Mouse (Mus musculus): ENCODE measurements at regions not wholly inside any gene's neighbourhood (a gene's known extent, or its start where the extent isn't known, plus 50 kb on each side); places are given as distances from the start of the nearest gene placed in this dataset.

- WGBS = 95% methylated on average over 4 of the region's 4 CpGs
- no peak for DNase-seq (ENCODE audit: extremely low spot score, low spot score)
- no peaks in the 10 kb centered on the region for H3K4me1 ChIP-seq
These were observed 133.7 kb downstream of the Slc30a10 start for GRCm38 (mm10) chr1:185588348-185588719.

DNA sequence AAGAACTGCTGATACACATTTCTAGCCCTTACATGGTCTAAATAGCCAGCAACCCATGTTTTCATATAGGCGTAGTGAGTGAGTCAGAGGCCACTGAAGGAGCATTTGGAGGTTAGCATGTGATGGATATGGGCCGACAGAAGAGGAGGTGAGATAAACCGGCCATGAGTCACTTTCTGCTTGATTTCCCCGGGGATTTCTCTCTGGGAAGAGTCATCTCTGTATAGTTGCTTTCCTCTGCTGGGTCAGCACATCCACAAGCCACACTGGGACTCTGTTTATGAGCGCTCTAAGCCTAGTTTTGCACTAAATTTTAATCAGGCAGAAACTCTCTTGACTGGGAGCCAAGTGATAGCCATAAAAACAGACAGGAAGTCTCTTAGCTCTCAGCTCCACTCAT is 142.2 kb downstream of the Slc30a10 start:
- 92% methylated on average over 5 of the region's 5 CpGs for WGBS
- Histone ChIP-seq H3K4me3 (no peak overlapping the region), H3K27me3 (ENCODE audit: poor library complexity, severe bottlenecking) (no peaks in the 10 kb centered on the region), H3K4me1 (no peaks in the 10 kb centered on the region), H3K27ac (no peak overlapping the region), H3K36me3 (replicated peaks) (no peaks in the 10 kb centered on the region), H3K9me3 (no peaks in the 10 kb centered on the region)
- no peak for DNase-seq (ENCODE audit: extremely low spot score, low spot score)

More at GRCm38 (mm10) chr1:185588348-185588719, 133.7 kb downstream of the Slc30a10 start:
- H3K27me3 ChIP-seq (ENCODE audit: poor library complexity, severe bottlenecking) = no peaks in the 10 kb centered on the region
- H3K36me3 ChIP-seq (replicated peaks) = no peaks in the 10 kb centered on the region
- no peak overlapping the region for H3K27ac ChIP-seq
- no peaks in the 10 kb centered on the region; the same call in 1 of the 2 replicates for H3K9me3 ChIP-seq
- no peak overlapping the region for H3K4me3 ChIP-seq

DNA sequence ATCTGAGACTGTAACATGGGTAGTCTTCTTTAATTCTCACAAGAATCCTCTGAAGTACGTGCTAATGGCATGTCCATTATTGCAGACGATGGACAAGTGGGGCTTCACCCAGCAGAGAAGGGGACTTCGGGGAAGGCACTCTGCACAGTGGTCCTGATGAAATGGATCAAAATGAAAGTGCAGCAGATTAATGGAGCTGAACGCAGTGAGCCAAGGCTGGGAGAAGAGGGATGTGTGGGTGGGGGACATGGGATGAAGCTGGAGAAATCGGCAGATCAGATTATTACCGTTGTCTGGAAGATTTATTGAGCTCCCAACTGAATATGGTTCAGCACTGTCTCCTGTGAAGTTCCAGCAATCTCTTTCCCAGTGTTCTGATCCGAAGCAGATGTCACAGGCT is 143.9 kb downstream of the Slc30a10 start:
- DNase-seq (ENCODE audit: extremely low spot score, low spot score) = no peak
- Histone ChIP-seq H3K27me3 (ENCODE audit: poor library complexity, severe bottlenecking) (no peaks in the 10 kb centered on the region), H3K9me3 (no peaks in the 10 kb centered on the region)

GRCm38 (mm10) chr1:185601166-185601565 is 146.5 kb downstream of the Slc30a10 start:
- WGBS = 95% methylated on average over 1 of the region's 1 CpGs

More for the DNA sequence above, 143.9 kb downstream of the Slc30a10 start:
- H3K4me1 ChIP-seq = no peaks in the 10 kb centered on the region
- no peaks in the 10 kb centered on the region for H3K36me3 ChIP-seq (replicated peaks)
- H3K27ac ChIP-seq = no peak overlapping the region
- 94% methylated on average over 7 of the region's 7 CpGs for WGBS
- H3K4me3 ChIP-seq = no peak overlapping the region

DNA sequence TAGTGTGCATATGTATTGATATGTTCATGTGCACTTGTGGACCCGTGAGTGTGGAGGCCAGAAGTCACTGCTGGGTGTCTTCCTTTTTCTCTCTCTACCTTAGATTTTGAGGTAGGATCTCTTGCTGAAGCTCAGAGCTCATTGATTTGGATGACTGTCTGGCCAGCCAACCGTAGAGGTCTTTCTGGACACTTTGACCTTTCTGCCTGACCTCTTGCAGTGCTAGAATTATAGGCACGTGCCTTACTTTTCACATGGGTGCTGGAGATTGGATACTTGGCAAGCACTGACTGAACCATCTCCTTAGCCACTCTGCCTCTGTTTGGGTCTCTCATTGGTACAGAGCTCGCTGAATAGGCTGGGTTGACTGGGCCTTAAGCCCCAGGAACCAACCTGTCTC is 151.3 kb downstream of the Slc30a10 start:
- H3K9me3 ChIP-seq = no peaks in the 10 kb centered on the region
- 82% methylated on average over 4 of the region's 4 CpGs for WGBS
- no peaks in the 10 kb centered on the region for H3K27me3 ChIP-seq (ENCODE audit: poor library complexity, severe bottlenecking)
- no peaks in the 10 kb centered on the region for H3K36me3 ChIP-seq (replicated peaks)
- H3K4me3 ChIP-seq = no peak overlapping the region
- DNase-seq (ENCODE audit: extremely low spot score, low spot score) = no peak
- H3K27ac ChIP-seq = no peak overlapping the region
- no peaks in the 10 kb centered on the region for H3K4me1 ChIP-seq

More at GRCm38 (mm10) chr1:185601166-185601565, 146.5 kb downstream of the Slc30a10 start:
- Histone ChIP-seq H3K4me3 (no peak overlapping the region), H3K4me1 (no peaks in the 10 kb centered on the region), H3K9me3 (no peaks in the 10 kb centered on the region), H3K27me3 (ENCODE audit: poor library complexity, severe bottlenecking) (no peaks in the 10 kb centered on the region), H3K36me3 (replicated peaks) (no peaks in the 10 kb centered on the region), H3K27ac (no peak overlapping the region)
- no peak for DNase-seq (ENCODE audit: extremely low spot score, low spot score)

DNA sequence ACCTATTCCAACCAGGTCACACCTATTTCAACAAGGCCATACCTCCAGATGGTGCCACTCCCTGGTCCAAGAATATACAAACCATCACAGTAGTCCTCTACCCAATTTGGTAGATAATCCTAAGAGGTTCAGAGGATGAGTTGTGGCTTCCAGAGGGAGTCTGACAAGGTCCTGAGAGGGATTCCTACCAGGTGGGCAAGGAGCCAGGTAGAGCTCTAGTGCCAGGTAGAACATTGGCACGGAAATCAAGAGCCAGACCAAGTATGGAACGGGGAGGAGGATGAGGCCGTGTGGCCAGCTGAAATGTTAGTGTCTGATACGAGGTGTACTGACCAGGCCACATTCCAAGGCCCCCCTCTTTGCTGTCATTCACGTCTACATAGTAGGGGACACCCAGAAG is 153.0 kb downstream of the Slc30a10 start:
- DNase-seq (ENCODE audit: extremely low spot score, low spot score) = no peak
- H3K27ac ChIP-seq = no peak overlapping the region
- H3K27me3 ChIP-seq (ENCODE audit: poor library complexity, severe bottlenecking) = no peaks in the 10 kb centered on the region
- H3K9me3 ChIP-seq = no peaks in the 10 kb centered on the region
- H3K36me3 ChIP-seq (replicated peaks) = no peaks in the 10 kb centered on the region
- H3K4me1 ChIP-seq = no peaks in the 10 kb centered on the region
- H3K4me3 ChIP-seq = no peak overlapping the region
- 86% methylated on average over 5 of the region's 5 CpGs for WGBS

DNA sequence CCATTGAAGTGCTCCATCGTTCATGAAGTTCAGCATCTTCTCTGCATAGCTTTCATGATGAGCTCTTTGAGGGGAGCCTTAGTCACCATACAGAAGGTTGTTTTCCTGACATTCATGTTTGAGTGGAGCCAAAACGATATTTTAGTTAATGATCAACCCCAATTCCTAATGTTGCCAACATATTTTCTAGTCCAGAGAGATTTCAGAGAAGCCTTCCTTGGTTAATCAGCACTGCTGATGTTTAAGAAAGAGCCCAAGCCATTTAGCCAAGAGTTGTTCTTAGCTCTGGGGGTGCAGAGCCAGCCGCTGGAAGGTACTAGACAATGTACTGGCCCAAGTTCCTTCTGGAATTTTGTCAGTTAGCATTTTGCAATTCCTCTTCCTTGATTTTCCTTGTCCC is 153.8 kb downstream of the Slc30a10 start:
- no peaks in the 10 kb centered on the region for H3K9me3 ChIP-seq
- no peak for DNase-seq (ENCODE audit: extremely low spot score, low spot score)
- H3K4me3 ChIP-seq = no peak overlapping the region
- no peaks in the 10 kb centered on the region for H3K27me3 ChIP-seq (ENCODE audit: poor library complexity, severe bottlenecking)
- H3K27ac ChIP-seq = no peak overlapping the region
- 88% methylated on average over 3 of the region's 3 CpGs for WGBS
- no peaks in the 10 kb centered on the region for H3K36me3 ChIP-seq (replicated peaks)
- H3K4me1 ChIP-seq = no peaks in the 10 kb centered on the region

DNA sequence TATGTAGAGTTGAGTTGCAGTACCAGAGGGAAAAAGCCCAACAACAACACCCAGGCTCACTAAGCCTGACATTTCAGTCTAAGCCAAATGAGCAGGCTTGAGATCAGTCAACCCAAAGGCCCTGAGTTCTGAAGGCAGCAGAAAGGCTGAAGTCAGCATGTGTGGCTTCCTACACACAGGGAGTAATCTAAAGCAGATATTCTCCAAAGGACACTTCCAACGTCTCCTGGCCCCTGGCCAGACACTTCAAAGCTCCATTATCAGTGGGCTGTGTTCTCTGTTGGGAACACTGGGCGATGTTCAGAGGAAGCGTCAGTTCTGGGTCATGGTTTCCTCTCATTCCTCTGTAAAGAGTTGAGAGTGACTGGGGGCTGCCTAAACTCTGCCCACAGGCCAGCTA is 155.9 kb downstream of the Slc30a10 start:
- Histone ChIP-seq H3K4me1 (peaks cover 2% of the 10 kb centered on the region), H3K36me3 (replicated peaks) (no peaks in the 10 kb centered on the region), H3K27ac (no peak overlapping the region), H3K4me3 (no peak overlapping the region), H3K27me3 (ENCODE audit: poor library complexity, severe bottlenecking) (no peaks in the 10 kb centered on the region), H3K9me3 (no peaks in the 10 kb centered on the region)
- 85% methylated on average over 3 of the region's 3 CpGs for WGBS
- DNase-seq (ENCODE audit: extremely low spot score, low spot score) = no peak

DNA sequence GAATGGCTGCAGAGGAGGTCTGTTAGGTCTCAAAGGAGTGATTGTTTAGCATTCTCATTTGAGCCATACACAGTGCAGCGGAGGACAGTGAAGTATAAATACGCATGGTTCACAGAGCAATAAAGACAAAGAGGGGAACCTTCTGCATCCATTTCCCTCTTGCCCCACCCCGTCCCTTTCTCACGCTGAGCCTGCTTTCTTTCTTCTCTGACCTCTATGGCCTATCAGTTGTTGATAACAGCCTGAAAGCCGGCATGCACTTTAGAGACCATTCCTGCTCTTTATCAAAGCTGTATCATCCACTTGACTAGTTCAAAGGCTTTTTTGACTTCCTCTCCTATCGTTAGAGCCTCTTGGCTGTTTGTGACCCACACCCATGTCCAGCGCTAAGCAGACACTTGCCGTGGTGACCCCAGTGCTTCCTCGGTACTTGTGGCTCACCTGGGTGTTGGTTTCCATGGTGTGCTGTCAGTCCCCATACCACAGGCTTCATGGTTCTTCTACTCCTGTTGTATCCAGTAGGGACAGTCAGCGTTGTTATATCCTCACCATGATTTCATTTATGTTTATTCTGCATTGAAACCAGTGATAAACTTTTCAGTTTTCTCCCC is 161.3 kb downstream of the Slc30a10 start:
- Histone ChIP-seq H3K36me3 (replicated peaks) (no peaks in the 10 kb centered on the region), H3K27ac (no peak overlapping the region), H3K9me3 (no peaks in the 10 kb centered on the region), H3K4me1 (peaks cover 9% of the 10 kb centered on the region), H3K27me3 (ENCODE audit: poor library complexity, severe bottlenecking) (no peaks in the 10 kb centered on the region), H3K4me3 (no peak overlapping the region)
- no peak for DNase-seq (ENCODE audit: extremely low spot score, low spot score)
- WGBS = 65% methylated on average over 10 of the region's 10 CpGs

DNA sequence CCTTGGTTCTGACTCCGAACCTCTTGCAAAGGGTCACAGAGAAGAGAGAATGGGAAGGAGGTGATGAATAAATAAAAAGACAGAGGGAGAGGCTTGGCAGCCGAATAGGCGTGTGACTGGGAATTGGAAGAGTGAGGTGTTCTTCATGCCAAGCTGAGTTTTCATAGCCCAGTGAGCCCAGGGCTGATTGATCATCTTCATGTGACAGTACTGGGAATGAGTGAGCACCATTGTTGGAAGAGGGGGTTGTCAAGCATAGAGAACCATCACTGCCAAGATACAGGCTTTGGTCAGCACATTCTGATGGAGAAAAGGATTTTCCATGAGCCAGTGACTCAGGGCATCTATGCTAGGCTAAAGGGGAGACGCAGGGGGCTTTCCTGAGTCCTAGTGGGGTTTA is 163.0 kb downstream of the Slc30a10 start:
- Histone ChIP-seq H3K4me1 (peaks cover 9% of the 10 kb centered on the region), H3K27me3 (ENCODE audit: poor library complexity, severe bottlenecking) (no peaks in the 10 kb centered on the region), H3K4me3 (no peak overlapping the region), H3K9me3 (no peaks in the 10 kb centered on the region), H3K27ac (no peak overlapping the region), H3K36me3 (replicated peaks) (no peaks in the 10 kb centered on the region)
- WGBS = 90% methylated on average over 4 of the region's 4 CpGs
- DNase-seq (ENCODE audit: extremely low spot score, low spot score) = no peak

GRCm38 (mm10) chr1:185619011-185619410 is 164.4 kb downstream of the Slc30a10 start:
- Histone ChIP-seq H3K9me3 (no peaks in the 10 kb centered on the region), H3K36me3 (replicated peaks) (no peaks in the 10 kb centered on the region), H3K27me3 (ENCODE audit: poor library complexity, severe bottlenecking) (no peaks in the 10 kb centered on the region), H3K4me1 (peaks cover 9% of the 10 kb centered on the region), H3K27ac (no peak overlapping the region), H3K4me3 (no peak overlapping the region)
- DNase-seq (ENCODE audit: extremely low spot score, low spot score) = no peak
- 91% methylated on average over 9 of the region's 9 CpGs for WGBS

DNA sequence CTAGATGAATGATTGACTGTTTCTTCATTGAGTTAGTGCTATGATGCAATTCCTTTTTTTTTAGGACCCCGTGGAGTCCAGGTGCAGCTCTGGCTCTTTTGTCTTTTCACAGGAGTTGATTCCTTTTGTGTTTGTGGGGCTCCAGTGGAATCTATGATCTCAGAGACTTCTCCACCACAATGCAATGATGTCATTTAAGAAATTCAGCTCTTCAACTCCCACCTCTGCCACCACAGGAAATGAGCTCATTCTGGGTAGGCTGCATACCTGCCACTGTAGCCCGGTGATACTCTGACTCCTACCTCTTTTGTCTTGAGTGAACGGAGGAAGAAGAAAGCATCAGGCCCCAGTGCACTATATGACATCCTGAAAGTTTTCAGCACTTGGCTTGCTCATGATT is 173.8 kb downstream of the Slc30a10 start:
- H3K4me1 ChIP-seq = no peaks in the 10 kb centered on the region
- H3K36me3 ChIP-seq (replicated peaks) = no peaks in the 10 kb centered on the region
- WGBS = 76% methylated on average over 3 of the region's 3 CpGs

GRCm38 (mm10) chr1:185629976-185630375 is 175.3 kb downstream of the Slc30a10 start:
- WGBS = 90% methylated on average over 9 of the region's 9 CpGs
- no peak for DNase-seq (ENCODE audit: extremely low spot score, low spot score)
- Histone ChIP-seq H3K27ac (no peak overlapping the region), H3K27me3 (ENCODE audit: poor library complexity, severe bottlenecking) (no peaks in the 10 kb centered on the region), H3K9me3 (no peaks in the 10 kb centered on the region), H3K4me3 (no peak overlapping the region), H3K36me3 (replicated peaks) (no peaks in the 10 kb centered on the region), H3K4me1 (no peaks in the 10 kb centered on the region)

More for the DNA sequence above, 173.8 kb downstream of the Slc30a10 start:
- Histone ChIP-seq H3K27ac (no peak overlapping the region), H3K27me3 (ENCODE audit: poor library complexity, severe bottlenecking) (no peaks in the 10 kb centered on the region), H3K4me3 (no peak overlapping the region), H3K9me3 (no peaks in the 10 kb centered on the region)
- no peak for DNase-seq (ENCODE audit: extremely low spot score, low spot score)

DNA sequence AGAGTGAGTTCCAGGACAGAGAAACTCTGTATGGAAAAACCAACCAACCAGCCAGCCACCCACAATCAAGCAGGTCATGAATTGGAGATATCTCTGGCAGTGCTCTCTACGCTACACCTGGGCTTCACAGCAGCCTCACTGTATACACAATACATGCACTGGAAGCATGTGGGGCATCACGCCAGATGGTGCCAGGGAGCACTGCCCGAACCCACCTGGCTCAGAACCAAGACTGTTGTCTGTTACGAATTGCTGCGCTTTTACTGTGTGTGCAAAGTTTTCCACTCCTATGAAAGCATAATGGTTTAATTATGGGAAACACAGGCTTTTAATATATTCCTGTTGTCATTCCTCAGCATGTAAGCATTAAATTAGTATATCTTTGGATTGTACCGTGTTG is 184.0 kb downstream of the Slc30a10 start:
- WGBS = 91% methylated on average over 6 of the region's 6 CpGs
- H3K4me3 ChIP-seq = no peak overlapping the region
- DNase-seq (ENCODE audit: extremely low spot score, low spot score) = no peak
- H3K27ac ChIP-seq = no peak overlapping the region
- H3K27me3 ChIP-seq (ENCODE audit: poor library complexity, severe bottlenecking) = no peaks in the 10 kb centered on the region
- H3K36me3 ChIP-seq (replicated peaks) = no peaks in the 10 kb centered on the region
- H3K4me1 ChIP-seq = no peaks in the 10 kb centered on the region
- H3K9me3 ChIP-seq = no peaks in the 10 kb centered on the region

Data from forebrain, embryonic 10.5 days (tissue).